Mouse (Mus musculus) kidney, postnatal 25 days (tissue): ENCODE results near the gene Pja2.
"Not testable (repeated sequence)": the region's sequence is repeated elsewhere in the genome, so short reads cannot be mapped to it uniquely, and the experiment has no call there.

Experiments used
- DNase-seq, 2 experiments: peaks; one replicate each; pipeline ENCODE4 v3.0.0; 2021; ENCODE audit warnings: mixed read lengths in 2 of 2

Pja2 gene

GRCm38 (mm10) chr17:64331898-64332769 lies at the start of gene Pja2:
Gene Pja2 (minus strand): TSS chr17:64331916.
- DNase-seq = peak; percentile 99 to 100

GRCm38 (mm10) chr17:64375327-64375726 lies 43.6 kb upstream of the Pja2 start:
- DNase-seq = peak; percentile 77

- no peak for DNase-seq
These were observed 32.0 kb upstream of the Pja2 start for GRCm38 (mm10) chr17:64363694-64364093.

GRCm38 (mm10) chr17:64362570-64362969 lies 30.9 kb upstream of the Pja2 start:
- no peak for DNase-seq

- no peak for DNase-seq
These were observed 30.3 kb upstream of the Pja2 start for GRCm38 (mm10) chr17:64361911-64362425.

- DNase-seq = no peak
These were observed 22.2 kb upstream of the Pja2 start for GRCm38 (mm10) chr17:64353940-64354339.

- DNase-seq = no peak
These were observed 14.4 kb upstream of the Pja2 start for GRCm38 (mm10) chr17:64346135-64346534.

- no peak for DNase-seq
These were observed 13.0 kb upstream of the Pja2 start for GRCm38 (mm10) chr17:64344576-64345172.

- no peak for DNase-seq
These were observed 10.0 kb upstream of the Pja2 start for GRCm38 (mm10) chr17:64341698-64342097.

- DNase-seq = no peak
These were observed 8.0 kb upstream of the Pja2 start for GRCm38 (mm10) chr17:64339752-64340151.

- DNase-seq = no peak
These were observed 5.5 kb upstream of the Pja2 start for GRCm38 (mm10) chr17:64337220-64337619.

- no peak for DNase-seq
These were observed 2.2 kb upstream of the Pja2 start for GRCm38 (mm10) chr17:64333956-64334355.

- DNase-seq = no peak
These were observed 1.0 kb upstream of the Pja2 start for GRCm38 (mm10) chr17:64332770-64333096.

GRCm38 (mm10) chr17:64331291-64331897 lies 322 bp downstream of the Pja2 start:
- DNase-seq = no peak

- DNase-seq = no peak
These were observed 831 bp downstream of the Pja2 start for GRCm38 (mm10) chr17:64330885-64331284.

GRCm38 (mm10) chr17:64324556-64324955 lies 7.2 kb downstream of the Pja2 start:
- no peak for DNase-seq

GRCm38 (mm10) chr17:64315428-64315827 lies 16.3 kb downstream of the Pja2 start:
- DNase-seq = no peak

- DNase-seq = not testable (repeated sequence)
These were observed 17.2 kb downstream of the Pja2 start for GRCm38 (mm10) chr17:64314523-64314922.

GRCm38 (mm10) chr17:64297628-64298027 lies 34.1 kb downstream of the Pja2 start:
- no peak for DNase-seq

- no peak for DNase-seq
These were observed 39.0 kb downstream of the Pja2 start for GRCm38 (mm10) chr17:64292740-64293139.

- no peak for DNase-seq
These were observed 42.0 kb downstream of the Pja2 start for GRCm38 (mm10) chr17:64289684-64290083.

GRCm38 (mm10) chr17:64288000-64288399 lies 43.7 kb downstream of the Pja2 start:
- no peak for DNase-seq

GRCm38 (mm10) chr17:64286836-64287235 lies 44.9 kb downstream of the Pja2 start:
- no peak for DNase-seq

- not testable (repeated sequence) for DNase-seq
These were observed 50.3 kb downstream of the Pja2 start for GRCm38 (mm10) chr17:64281368-64281767.
